Mouse (Mus musculus) limb, embryonic 10.5 days (tissue): Measurements from ENCODE around the gene Itprip. TPM values are rescaled to one million over a fixed set of nuclear protein-coding genes. Genes with fewer than 3 reads are reported as not detected.

Experiments
- DNase-seq: peaks from one replicate; pipeline ENCODE4 v3.0.0-alpha.2; 2017; ENCODE audit warnings: low spot score
- H3K27ac ChIP-seq: fragments of 300-500 bp; sonication (generic); 2 replicates; pipeline ENCODE4 v1.5.1; 2016; ENCODE audit warnings: mild to moderate bottlenecking
- H3K27me3 ChIP-seq: fragments of 300-500 bp; sonication (generic); 2 replicates; pipeline ENCODE4 v1.6.1; 2016; ENCODE audit warnings: low read depth, mild to moderate bottlenecking; ENCODE audit not compliant: poor library complexity, severe bottlenecking
- H3K36me3 ChIP-seq: fragments of 300-500 bp; sonication (generic); 2 replicates; pipeline ENCODE4 v1.6.1; 2016; ENCODE audit warnings: mild to moderate bottlenecking, moderate library complexity
- H3K4me1 ChIP-seq: fragments of 300-500 bp; sonication (generic); 2 replicates; pipeline ENCODE4 v1.6.1; 2016
- H3K4me3 ChIP-seq: fragments of 300-500 bp; sonication (generic); 2 replicates; pipeline ENCODE4 v1.5.1; 2016; ENCODE audit warnings: mild to moderate bottlenecking, moderate library complexity
- H3K9me3 ChIP-seq: fragments of 300-500 bp; sonication (generic); replicated peaks from 2 replicates; pipeline ENCODE4 v1.6.1; 2016; ENCODE audit warnings: mild to moderate bottlenecking
- WGBS: fragments of 180-500 bp; shearing (Covaris S2); methylation state at CpG from one replicate; pipeline ENCODE4 v1.1.7; 2016; 5-methylcytosine and 5-hydroxymethylcytosine counted together
- polyA plus RNA-seq: library from polyadenylated mRNA; unstranded; fragments of >200 nt; fragmentation: Nextera tagmentation; extraction: Ambion mirVana; gene quantifications from 2 replicates; pipeline ENCODE4 v1.2.1, GENCODE M21; 2016

The Itprip gene
- polyA plus RNA-seq, 1 experiment from 2014 or later = 27.5 TPM

GRCm38 (mm10) chr19:47909387-47910116, 9.5 kb downstream of the Itprip start:
- no peaks in the 10 kb centered on the region for H3K9me3 ChIP-seq
- H3K27me3 ChIP-seq = no peaks in the 10 kb centered on the region
- peak overlapping the region; percentile 98 for H3K27ac ChIP-seq
- peak overlapping the region; percentile 52 for H3K4me3 ChIP-seq
- WGBS = 1% methylated on average over 10 of the region's 10 CpGs
- H3K36me3 ChIP-seq = peaks cover 38% of the 10 kb centered on the region
- DNase-seq = peak; percentile 73
- peaks cover 57% of the 10 kb centered on the region for H3K4me1 ChIP-seq

DNA sequence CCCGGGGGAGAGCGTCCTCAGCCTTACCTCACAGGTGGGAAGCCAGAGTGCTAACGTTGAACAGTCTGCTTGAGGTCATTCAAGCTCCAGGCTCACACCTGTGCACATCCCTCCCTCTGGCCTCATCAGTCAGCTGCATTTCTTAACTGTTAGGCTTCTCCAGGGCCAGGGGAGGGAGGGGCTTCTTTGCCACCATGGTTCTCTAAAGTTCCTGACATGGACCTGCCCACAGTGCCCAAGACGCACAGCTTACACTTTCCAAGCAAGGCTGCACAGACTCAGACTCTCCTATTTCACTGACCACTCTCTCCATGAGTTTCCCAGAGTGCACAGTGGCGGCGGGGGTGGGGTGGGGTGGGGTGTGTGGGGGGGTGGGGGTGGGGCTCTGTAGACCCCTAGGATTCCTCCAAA, 10.1 kb downstream of the Itprip start:
- Histone ChIP-seq H3K27me3 (no peaks in the 10 kb centered on the region), H3K4me1 (peaks cover 62% of the 10 kb centered on the region), H3K9me3 (no peaks in the 10 kb centered on the region), H3K36me3 (peaks cover 40% of the 10 kb centered on the region), H3K27ac (peak overlapping the region; percentile 98), H3K4me3 (peak overlapping the region; percentile 52)
- peak; percentile 51 for DNase-seq
- 22% methylated on average over 6 of the region's 6 CpGs for WGBS

DNA sequence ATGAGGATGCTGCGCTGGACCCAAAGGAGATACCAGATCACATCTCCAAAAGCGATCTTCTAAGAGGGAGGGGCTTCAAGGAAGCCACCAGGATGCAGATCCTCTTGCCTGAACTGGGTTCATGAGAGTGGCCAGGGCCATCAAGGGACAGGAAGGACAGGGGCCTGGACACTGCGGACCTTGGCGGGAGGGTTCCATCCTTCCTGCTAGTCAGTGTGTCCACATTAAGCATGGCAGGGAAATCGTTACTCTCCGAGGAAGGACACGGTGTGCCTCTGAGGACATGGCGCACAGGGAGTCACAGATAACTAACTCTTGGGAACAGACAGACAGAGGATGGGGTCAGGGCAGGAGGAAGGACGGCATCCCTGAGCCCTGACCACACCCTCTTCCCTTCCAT, 11.5 kb downstream of the Itprip start:
- Histone ChIP-seq H3K36me3 (peaks cover 40% of the 10 kb centered on the region), H3K4me3 (no peak overlapping the region), H3K27ac (no peak overlapping the region; the same call in 1 of the 2 replicates), H3K27me3 (no peaks in the 10 kb centered on the region), H3K9me3 (no peaks in the 10 kb centered on the region), H3K4me1 (peaks cover 67% of the 10 kb centered on the region)
- WGBS = 93% methylated on average over 9 of the region's 9 CpGs
- no peak for DNase-seq

- no peaks in the 10 kb centered on the region for H3K9me3 ChIP-seq
- H3K4me3 ChIP-seq = no peak overlapping the region
- H3K4me1 ChIP-seq = peaks cover 72% of the 10 kb centered on the region
- DNase-seq = no peak
- peaks cover 33% of the 10 kb centered on the region for H3K36me3 ChIP-seq
- H3K27ac ChIP-seq = peak overlapping the region; percentile 56
- WGBS = 95% methylated on average over 5 of the region's 5 CpGs
- H3K27me3 ChIP-seq = no peaks in the 10 kb centered on the region
Measured at GRCm38 (mm10) chr19:47905603-47906002, 13.5 kb downstream of the Itprip start.

- peaks cover 68% of the 10 kb centered on the region for H3K4me1 ChIP-seq
- WGBS = 95% methylated on average over 4 of the region's 4 CpGs
- no peaks in the 10 kb centered on the region for H3K9me3 ChIP-seq
- no peak overlapping the region for H3K4me3 ChIP-seq
- no peaks in the 10 kb centered on the region for H3K27me3 ChIP-seq
- H3K27ac ChIP-seq = peak overlapping the region; percentile 56
- H3K36me3 ChIP-seq = peaks cover 38% of the 10 kb centered on the region
- no peak for DNase-seq
Measured at GRCm38 (mm10) chr19:47905081-47905480, 14.0 kb downstream of the Itprip start.

GRCm38 (mm10) chr19:47903679-47904078, 15.4 kb downstream of the Itprip start:
- no peaks in the 10 kb centered on the region for H3K27me3 ChIP-seq
- no peak overlapping the region for H3K4me3 ChIP-seq
- WGBS = 65% methylated on average over 4 of the region's 4 CpGs
- peaks cover 50% of the 10 kb centered on the region for H3K36me3 ChIP-seq
- H3K4me1 ChIP-seq = peaks cover 54% of the 10 kb centered on the region
- H3K9me3 ChIP-seq = no peaks in the 10 kb centered on the region
- no peak for DNase-seq
- peak overlapping the region; percentile 79; the same call in 1 of the 2 replicates for H3K27ac ChIP-seq

GRCm38 (mm10) chr19:47902316-47903201, 16.5 kb downstream of the Itprip start:
- Histone ChIP-seq H3K4me3 (no peak overlapping the region), H3K27ac (peak overlapping the region; percentile 79), H3K4me1 (peaks cover 46% of the 10 kb centered on the region), H3K27me3 (no peaks in the 10 kb centered on the region), H3K36me3 (peaks cover 57% of the 10 kb centered on the region), H3K9me3 (no peaks in the 10 kb centered on the region)
- WGBS = 71% methylated on average over 13 of the region's 13 CpGs
- no peak for DNase-seq

GRCm38 (mm10) chr19:47900558-47900957, 18.5 kb downstream of the Itprip start:
- Histone ChIP-seq H3K36me3 (peaks cover 69% of the 10 kb centered on the region), H3K27ac (no peak overlapping the region), H3K27me3 (no peaks in the 10 kb centered on the region), H3K4me3 (no peak overlapping the region), H3K9me3 (no peaks in the 10 kb centered on the region), H3K4me1 (peaks cover 44% of the 10 kb centered on the region)
- WGBS = 85% methylated on average over 10 of the region's 10 CpGs
- DNase-seq = no peak

GRCm38 (mm10) chr19:47900012-47900411, 19.1 kb downstream of the Itprip start:
- peaks cover 38% of the 10 kb centered on the region for H3K4me1 ChIP-seq
- no peak for DNase-seq
- H3K9me3 ChIP-seq = no peaks in the 10 kb centered on the region
- no peaks in the 10 kb centered on the region for H3K27me3 ChIP-seq
- 69% methylated on average over 6 of the region's 6 CpGs for WGBS
- H3K27ac ChIP-seq = no peak overlapping the region
- peaks cover 70% of the 10 kb centered on the region for H3K36me3 ChIP-seq
- no peak overlapping the region for H3K4me3 ChIP-seq

DNA sequence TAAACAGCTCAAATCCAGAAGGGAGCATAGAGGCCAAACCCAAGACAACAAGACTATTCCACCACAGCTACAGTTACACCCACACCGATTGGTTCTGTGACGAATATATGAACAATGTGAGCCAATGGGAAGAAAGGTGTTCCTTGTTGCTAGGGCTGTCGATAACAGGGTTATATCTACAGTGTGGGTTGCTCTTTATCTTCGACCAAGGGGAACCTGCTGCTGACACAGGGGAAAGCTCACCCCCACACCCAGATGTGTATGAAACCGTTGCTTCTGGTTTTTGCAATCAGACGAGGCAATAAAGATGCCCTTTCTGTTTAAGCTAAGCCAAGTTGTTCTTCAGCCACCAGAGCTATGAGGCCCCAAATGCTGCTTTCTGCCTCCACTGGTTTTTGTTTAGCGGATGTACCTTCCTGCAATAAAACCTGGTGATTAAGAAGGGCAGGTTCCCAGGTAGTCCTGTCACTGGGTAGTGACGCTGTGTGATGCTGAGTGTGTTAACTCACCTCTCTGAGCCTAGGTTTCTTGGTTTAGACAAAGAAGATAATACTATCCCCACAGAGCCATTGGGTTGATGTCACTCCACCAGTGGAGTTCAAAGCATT, 20.5 kb downstream of the Itprip start:
- Histone ChIP-seq H3K4me1 (peaks cover 25% of the 10 kb centered on the region), H3K36me3 (peaks cover 78% of the 10 kb centered on the region), H3K27me3 (no peaks in the 10 kb centered on the region), H3K27ac (no peak overlapping the region), H3K4me3 (no peak overlapping the region), H3K9me3 (no peaks in the 10 kb centered on the region)
- 93% methylated on average over 8 of the region's 8 CpGs for WGBS
- no peak for DNase-seq

DNA sequence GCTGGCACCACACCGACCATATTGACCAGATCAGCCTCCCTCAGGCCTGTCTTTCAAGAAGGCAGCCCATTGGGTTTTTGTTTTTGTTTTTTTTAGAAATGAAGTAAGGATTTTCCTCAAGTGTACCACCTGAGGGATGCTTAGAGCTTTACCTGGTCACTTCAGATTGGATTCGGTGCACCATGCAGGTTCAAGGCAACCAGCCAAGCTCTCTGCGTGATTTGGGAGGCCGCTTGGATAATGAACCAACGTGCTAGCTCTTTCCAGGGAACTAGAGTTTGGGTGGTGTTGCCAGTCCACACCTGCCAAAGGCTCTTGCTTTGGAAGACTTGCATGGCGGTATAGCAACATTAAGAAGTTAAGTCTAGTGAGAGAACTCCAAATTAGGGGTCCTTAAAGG, 26.0 kb downstream of the Itprip start:
- H3K27ac ChIP-seq = no peak overlapping the region
- no peak for DNase-seq
- peaks cover 31% of the 10 kb centered on the region for H3K4me1 ChIP-seq
- H3K36me3 ChIP-seq = peaks cover 57% of the 10 kb centered on the region
- H3K4me3 ChIP-seq = no peak overlapping the region
- H3K9me3 ChIP-seq = no peaks in the 10 kb centered on the region
- 92% methylated on average over 6 of the region's 6 CpGs for WGBS
- no peaks in the 10 kb centered on the region for H3K27me3 ChIP-seq

- no peak overlapping the region for H3K27ac ChIP-seq
- peaks cover 41% of the 10 kb centered on the region for H3K4me1 ChIP-seq
- no peak overlapping the region for H3K4me3 ChIP-seq
- H3K36me3 ChIP-seq = peaks cover 43% of the 10 kb centered on the region
- DNase-seq = no peak
- H3K9me3 ChIP-seq = no peaks in the 10 kb centered on the region
- 85% methylated on average over 11 of the region's 11 CpGs for WGBS
- H3K27me3 ChIP-seq = no peaks in the 10 kb centered on the region
Measured at GRCm38 (mm10) chr19:47891562-47892312, 27.4 kb downstream of the Itprip start.
